24 mouse cellular contexts compared by ENCODE assay signal in genomic region chr12:37119246-37119645, GRCm38 (mm10). TPM values are rescaled to one million over a fixed set of nuclear protein-coding genes. Genes with fewer than 3 reads are reported as not detected.
A peak's percentile ranks its signal among the peaks of the same experiment; 100 is the strongest.
DNase-seq lines count a peak whose midpoint lies in the region; ATAC-seq lines count a peak whose summit lies in the region.
"Had no signal": no experiment of that assay in that cellular context is flagged by ENCODE, and none has a peak within 500 bp of the region (broad histone marks: within the 10 kb centered on the region; RNA-seq: fewer than 3 reads in every experiment).

No protein-coding gene starts in this region.

- no peaks in the 10 kb centered on the region for H3K9me3 ChIP-seq in forebrain, embryonic 11.5 days (ENCODE audit: control insufficient read depth, low read length)
- H3K9me3 ChIP-seq in forebrain, embryonic 10.5 days = no peaks in the 10 kb centered on the region
- H3K9me3 ChIP-seq in kidney, embryonic 15.5 days (replicated peaks) = no peaks in the 10 kb centered on the region
- H3K9me3 ChIP-seq: forebrain, embryonic 13.5 days; heart, embryonic 12.5 days; heart, embryonic 15.5 days had no signal

- no peak overlapping the region for H3K4me3 ChIP-seq in forebrain, embryonic 11.5 days (ENCODE audit: low read depth, low read length)
- H3K4me3 ChIP-seq in forebrain, embryonic 10.5 days = no peak overlapping the region
- no peak overlapping the region for H3K4me3 ChIP-seq in kidney, embryonic 15.5 days (replicated peaks)
- H3K4me3 ChIP-seq: forebrain, embryonic 13.5 days; heart, embryonic 12.5 days; heart, embryonic 15.5 days had no signal

- H3K4me2 ChIP-seq in forebrain, embryonic 11.5 days (ENCODE audit: low read depth, low read length, severe bottlenecking) = no peak overlapping the region
- H3K4me2 ChIP-seq in kidney, embryonic 15.5 days = no peak overlapping the region
- H3K4me2 ChIP-seq: forebrain, embryonic 13.5 days; heart, embryonic 12.5 days; heart, embryonic 15.5 days; hindbrain, embryonic 14.5 days had no signal

- no peaks in the 10 kb centered on the region for H3K36me3 ChIP-seq in forebrain, embryonic 11.5 days (ENCODE audit: control insufficient read depth, insufficient read depth, low read length)
- H3K36me3 ChIP-seq in forebrain, embryonic 10.5 days (replicated peaks) = no peaks in the 10 kb centered on the region
- no peaks in the 10 kb centered on the region for H3K36me3 ChIP-seq in kidney, embryonic 15.5 days
- H3K36me3 ChIP-seq: heart, embryonic 12.5 days; heart, embryonic 15.5 days had no signal

- no peak overlapping the region for H3K9ac ChIP-seq in forebrain, embryonic 11.5 days (ENCODE audit: low read length)
- H3K9ac ChIP-seq in kidney, embryonic 15.5 days = no peak overlapping the region
- H3K9ac ChIP-seq: forebrain, embryonic 13.5 days; heart, embryonic 12.5 days; heart, embryonic 15.5 days; hindbrain, embryonic 14.5 days had no signal

- no peak for DNase-seq in forebrain, embryonic 11.5 days (ENCODE audit: low spot score)
- DNase-seq in forebrain, embryonic 10.5 days (ENCODE audit: extremely low spot score, low spot score) = no peak
- DNase-seq in kidney, adult 18-20 months = no peak
- peak; percentile 16 for DNase-seq in Muller cell, postnatal 12 days (ENCODE audit: inconsistent ontology term)
- peak; percentile 55 for DNase-seq in retina, embryonic 14.5 days (ENCODE audit: low spot score)
- DNase-seq in thymus, postnatal 0 days (ENCODE audit: low spot score) = no peak
- DNase-seq in adrenal gland, adult 2 months = no peak
- DNase-seq: adrenal gland, postnatal 14 days; cerebellum, adult 18-20 months; cerebellum, adult 9-10 months; cerebellum, postnatal 14 days; gastrocnemius, postnatal 14 days; heart, adult 18-20 months; heart, postnatal 10 days; heart, postnatal 4 days had no signal

- peak; percentile 65 for ATAC-seq in forebrain, embryonic 11.5 days (replicated peaks; ENCODE audit: low FRiP score)
- ATAC-seq in kidney, embryonic 15.5 days (replicated peaks; ENCODE audit: low FRiP score) = peak; percentile 94
- ATAC-seq: forebrain, embryonic 13.5 days; forebrain, embryonic 16.5 days; hindbrain, postnatal 0 days; inflammation-experienced regulatory T-cells, adult 6 months; Patski had no signal

- no peaks in the 10 kb centered on the region for H3K27me3 ChIP-seq in forebrain, embryonic 11.5 days (ENCODE audit: control insufficient read depth, insufficient read depth, low read length)
- H3K27me3 ChIP-seq in forebrain, embryonic 10.5 days (ENCODE audit: poor library complexity, severe bottlenecking) = no peaks in the 10 kb centered on the region
- no peaks in the 10 kb centered on the region for H3K27me3 ChIP-seq in kidney, embryonic 15.5 days
- H3K27me3 ChIP-seq: forebrain, embryonic 13.5 days; heart, embryonic 12.5 days; heart, embryonic 15.5 days had no signal

- 57% methylated on average over 5 of the region's 5 CpGs for WGBS in forebrain, embryonic 11.5 days
- 68% methylated on average over 5 of the region's 5 CpGs for WGBS in forebrain, embryonic 10.5 days
- whole genome bisulfite sequencing in kidney, embryonic 15.5 days = 47% methylated on average over 5 of the region's 5 CpGs

- no peak overlapping the region for H3K27ac ChIP-seq in forebrain, embryonic 11.5 days (ENCODE audit: low read depth, low read length)
- H3K27ac ChIP-seq in forebrain, embryonic 10.5 days = no peak overlapping the region
- no peak overlapping the region for H3K27ac ChIP-seq in kidney, embryonic 15.5 days
- H3K27ac ChIP-seq: forebrain, embryonic 13.5 days; heart, embryonic 15.5 days; hindbrain, embryonic 14.5 days; hindbrain, postnatal 0 days had no signal

- no peaks in the 10 kb centered on the region for H3K4me1 ChIP-seq in forebrain, embryonic 11.5 days (replicated peaks; ENCODE audit: control insufficient read depth, insufficient read depth, low read length)
- no peaks in the 10 kb centered on the region for H3K4me1 ChIP-seq in forebrain, embryonic 10.5 days
- 0 out of 2 replicates have a peak, but pooled peaks cover 4% of the 10 kb centered on the region for H3K4me1 ChIP-seq in kidney, embryonic 15.5 days
- H3K4me1 ChIP-seq: forebrain, embryonic 13.5 days; heart, embryonic 12.5 days; heart, embryonic 15.5 days had no signal

RNA-seq across cellular contexts. Expression of gene Meox2, which starts 10.9 kb away (rescaled TPM):
- 0.15 and 0.33 TPM in 2 replicates for polyA plus RNA-seq in forebrain, embryonic 11.5 days (2014; fragmentation: Nextera tagmentation; extraction: Ambion mirVana)
- polyA plus RNA-seq in forebrain, embryonic 10.5 days (2016; fragmentation: Nextera tagmentation; extraction: Ambion mirVana) = 0.39 and 0.43 TPM in 2 replicates
- 12.9 and 13.3 TPM in 2 replicates for polyA plus RNA-seq in kidney, embryonic 15.5 days (2015; fragmentation: Nextera tagmentation; extraction: Ambion mirVana)
- polyA plus RNA-seq in thymus, postnatal 0 days (2015; fragmentation: Nextera tagmentation; extraction: Ambion mirVana) = 2.1 and 2.5 TPM in 2 replicates
- total RNA-seq in adrenal gland, adult 2 months (2021) = 1 to 10 TPM in 1 of 2 experiments, under 1 TPM in 1; 0.49 to 2.7 TPM
- 2.6 and 5.1 TPM in 2 replicates for polyA plus RNA-seq in adrenal gland, adult 2 months (2012; rRNA removed)
- polyA plus RNA-seq: forebrain, embryonic 16.5 days; inflammation-experienced regulatory T-cells, adult 6 months; Patski had no signal

Comparison
In these comparisons a context has a peak if more than half of its experiments do, and no peak if none do; other contexts are left out.
1. DNase-seq: peak in Muller cell, postnatal 12 days (single experiment) and retina, embryonic 14.5 days (single experiment); none in forebrain, embryonic 11.5 days (single experiment), forebrain, embryonic 10.5 days (single experiment), kidney, adult 18-20 months (single experiment), thymus, postnatal 0 days (single experiment) and adrenal gland, adult 2 months (single experiment).